Mouse (Mus musculus): ENCODE measurements around the gene Thbs3. TPM values are rescaled to one million over a fixed set of nuclear protein-coding genes. Genes with fewer than 3 reads are reported as not detected.
A peak's percentile ranks its signal among the peaks of the same experiment; 100 is the strongest.

Thbs3 gene
- total and polyA plus RNA-seq, 2 experiments from 2014 or later: 17.4 to 26.4 TPM

- Histone ChIP-seq H3K4me1 (ENCODE audit: control insufficient read depth, insufficient read depth) (no peaks in the 10 kb centered on the region), H3K36me3 (replicated peaks; ENCODE audit: control insufficient read depth, insufficient read depth, low read length) (no peaks in the 10 kb centered on the region), H3K27me3 (ENCODE audit: control insufficient read depth, insufficient read depth, low read length) (peaks cover 7% of the 10 kb centered on the region; the same call in 1 of the 2 replicates), H3K4me2 (ENCODE audit: low read depth, low read length) (no peak overlapping the region), H3K9ac (replicated peaks; ENCODE audit: low read depth, low read length) (no peak overlapping the region), H3K9me3 (replicated peaks; ENCODE audit: control insufficient read depth, low read length) (no peaks in the 10 kb centered on the region), H3K4me3 (ENCODE audit: low read depth, low read length) (no peak overlapping the region), H3K27ac (ENCODE audit: low read depth) (no peak overlapping the region)
- DNase-seq (ENCODE audit: low spot score): no peak
- TF ChIP-seq EP300 (IDR thresholded peaks at IDR 0.05; ENCODE audit: low read depth): no peak
- no peak for TF ChIP-seq CTCF (IDR thresholded peaks at IDR 0.05; ENCODE audit: low read depth)
- 72% methylated on average over 5 of the region's 5 CpGs for WGBS
- ATAC-seq (ENCODE audit: insufficient read depth, low read depth): no peak
Observed at GRCm38 (mm10) chr3:89221167-89221566, 6.2 kb downstream of the Thbs3 start.

GRCm38 (mm10) chr3:89224796-89225195, 9.8 kb downstream of the Thbs3 start:
- H3K4me3 ChIP-seq (ENCODE audit: low read depth, low read length): no peak overlapping the region
- H3K27ac ChIP-seq (ENCODE audit: low read depth): no peak overlapping the region
- DNase-seq (ENCODE audit: low spot score) (no peak), ATAC-seq (ENCODE audit: insufficient read depth, low read depth) (no peak)
- whole genome bisulfite sequencing: 77% methylated on average over 11 of the region's 11 CpGs
- H3K36me3 ChIP-seq (replicated peaks; ENCODE audit: control insufficient read depth, insufficient read depth, low read length): no peaks in the 10 kb centered on the region
- H3K9ac ChIP-seq (replicated peaks; ENCODE audit: low read depth, low read length): no peak overlapping the region
- no peaks in the 10 kb centered on the region for H3K9me3 ChIP-seq (replicated peaks; ENCODE audit: control insufficient read depth, low read length)
- H3K4me2 ChIP-seq (ENCODE audit: low read depth, low read length): no peak overlapping the region
- TF ChIP-seq EP300 (IDR thresholded peaks at IDR 0.05; ENCODE audit: low read depth) (no peak), CTCF (IDR thresholded peaks at IDR 0.05; ENCODE audit: low read depth) (no peak)
- peaks cover 11% of the 10 kb centered on the region for H3K4me1 ChIP-seq (ENCODE audit: control insufficient read depth, insufficient read depth)
- peaks cover 15% of the 10 kb centered on the region; the same call in 1 of the 2 replicates for H3K27me3 ChIP-seq (ENCODE audit: control insufficient read depth, insufficient read depth, low read length)

GRCm38 (mm10) chr3:89225321-89225815, 10.4 kb downstream of the Thbs3 start:
- peaks cover 19% of the 10 kb centered on the region; the same call in 1 of the 2 replicates for H3K27me3 ChIP-seq (ENCODE audit: control insufficient read depth, insufficient read depth, low read length)
- no peaks in the 10 kb centered on the region for H3K36me3 ChIP-seq (replicated peaks; ENCODE audit: control insufficient read depth, insufficient read depth, low read length)
- DNase-seq (ENCODE audit: low spot score) (no peak), ATAC-seq (ENCODE audit: insufficient read depth, low read depth) (no peak)
- WGBS: 75% methylated on average over 12 of the region's 12 CpGs
- TF ChIP-seq EP300 (IDR thresholded peaks at IDR 0.05; ENCODE audit: low read depth) (no peak), CTCF (IDR thresholded peaks at IDR 0.05; ENCODE audit: low read depth) (no peak)
- no peak overlapping the region for H3K4me3 ChIP-seq (ENCODE audit: low read depth, low read length)
- H3K4me1 ChIP-seq (ENCODE audit: control insufficient read depth, insufficient read depth): peaks cover 11% of the 10 kb centered on the region
- H3K4me2 ChIP-seq (ENCODE audit: low read depth, low read length): no peak overlapping the region
- H3K27ac ChIP-seq (ENCODE audit: low read depth): no peak overlapping the region
- H3K9me3 ChIP-seq (replicated peaks; ENCODE audit: control insufficient read depth, low read length): no peaks in the 10 kb centered on the region
- no peak overlapping the region for H3K9ac ChIP-seq (replicated peaks; ENCODE audit: low read depth, low read length)

GRCm38 (mm10) chr3:89225918-89226317, 10.9 kb downstream of the Thbs3 start:
- Histone ChIP-seq H3K27me3 (ENCODE audit: control insufficient read depth, insufficient read depth, low read length) (peaks cover 21% of the 10 kb centered on the region; the same call in 1 of the 2 replicates), H3K4me2 (ENCODE audit: low read depth, low read length) (no peak overlapping the region), H3K27ac (ENCODE audit: low read depth) (no peak overlapping the region), H3K9me3 (replicated peaks; ENCODE audit: control insufficient read depth, low read length) (no peaks in the 10 kb centered on the region), H3K9ac (replicated peaks; ENCODE audit: low read depth, low read length) (no peak overlapping the region), H3K36me3 (replicated peaks; ENCODE audit: control insufficient read depth, insufficient read depth, low read length) (no peaks in the 10 kb centered on the region), H3K4me3 (ENCODE audit: low read depth, low read length) (no peak overlapping the region), H3K4me1 (ENCODE audit: control insufficient read depth, insufficient read depth) (peaks cover 11% of the 10 kb centered on the region)
- TF ChIP-seq CTCF (IDR thresholded peaks at IDR 0.05; ENCODE audit: low read depth) (no peak), EP300 (IDR thresholded peaks at IDR 0.05; ENCODE audit: low read depth) (no peak)
- ATAC-seq (ENCODE audit: insufficient read depth, low read depth) (no peak), DNase-seq (ENCODE audit: low spot score) (no peak)
- 76% methylated on average over 4 of the region's 4 CpGs for WGBS

- DNase-seq (ENCODE audit: low spot score) (no peak), ATAC-seq (ENCODE audit: insufficient read depth, low read depth) (no peak)
- Histone ChIP-seq H3K27me3 (ENCODE audit: control insufficient read depth, insufficient read depth, low read length) (peaks cover 21% of the 10 kb centered on the region; the same call in 1 of the 2 replicates), H3K4me1 (ENCODE audit: control insufficient read depth, insufficient read depth) (peaks cover 11% of the 10 kb centered on the region), H3K9me3 (replicated peaks; ENCODE audit: control insufficient read depth, low read length) (no peaks in the 10 kb centered on the region), H3K9ac (replicated peaks; ENCODE audit: low read depth, low read length) (no peak overlapping the region), H3K27ac (ENCODE audit: low read depth) (no peak overlapping the region), H3K4me3 (ENCODE audit: low read depth, low read length) (no peak overlapping the region), H3K4me2 (ENCODE audit: low read depth, low read length) (no peak overlapping the region), H3K36me3 (replicated peaks; ENCODE audit: control insufficient read depth, insufficient read depth, low read length) (no peaks in the 10 kb centered on the region)
- 64% methylated on average over 11 of the region's 11 CpGs for WGBS
- TF ChIP-seq EP300 (IDR thresholded peaks at IDR 0.05; ENCODE audit: low read depth): no peak
- TF ChIP-seq CTCF (IDR thresholded peaks at IDR 0.05; ENCODE audit: low read depth): no peak
Observed at GRCm38 (mm10) chr3:89226361-89226760, 11.4 kb downstream of the Thbs3 start.

- no peaks in the 10 kb centered on the region for H3K36me3 ChIP-seq (replicated peaks; ENCODE audit: control insufficient read depth, insufficient read depth, low read length)
- H3K4me1 ChIP-seq (ENCODE audit: control insufficient read depth, insufficient read depth): peaks cover 11% of the 10 kb centered on the region
- 10% methylated on average over 21 of the region's 21 CpGs for WGBS
- H3K4me2 ChIP-seq (ENCODE audit: low read depth, low read length): peak within 1 kb of the TSS; percentile 64
- ATAC-seq (ENCODE audit: insufficient read depth, low read depth) (no peak), DNase-seq (ENCODE audit: low spot score) (no peak)
- peak within 1 kb of the TSS; percentile 31; the same call in 1 of the 2 replicates for H3K27ac ChIP-seq (ENCODE audit: low read depth)
- no peak for TF ChIP-seq EP300 (IDR thresholded peaks at IDR 0.05; ENCODE audit: low read depth)
- TF ChIP-seq CTCF (IDR thresholded peaks at IDR 0.05; ENCODE audit: low read depth): no peak
- 0 out of 2 replicates have a peak within 1 kb of the TSS, but pooled peaks have one; percentile 12 for H3K9ac ChIP-seq (replicated peaks; ENCODE audit: low read depth, low read length)
- peaks cover 21% of the 10 kb centered on the region; the same call in 1 of the 2 replicates for H3K27me3 ChIP-seq (ENCODE audit: control insufficient read depth, insufficient read depth, low read length)
- H3K4me3 ChIP-seq (ENCODE audit: low read depth, low read length): peak within 1 kb of the TSS; percentile 50
- H3K9me3 ChIP-seq (replicated peaks; ENCODE audit: control insufficient read depth, low read length): no peaks in the 10 kb centered on the region
Observed at GRCm38 (mm10) chr3:89226900-89227299, 11.9 kb downstream of the Thbs3 start, which contains the start of gene Mtx1. Gene Mtx1 (minus strand): TSS chr3:89227088.
